Mouse (Mus musculus): Measurements from ENCODE around the gene Ezh1. TPM values are rescaled to one million over a fixed set of nuclear protein-coding genes. Genes with fewer than 3 reads are reported as not detected.

Gene Ezh1
- polyA plus RNA-seq, 1 experiment from 2014 or later: 18.5 TPM

GRCm38 (mm10) chr11:101262272-101262967 is 36.2 kb upstream of the Ezh1 start:
- Histone ChIP-seq H3K27me3 (ENCODE audit: control insufficient read depth, insufficient read depth, low read length) (peaks cover 17% of the 10 kb centered on the region), H3K4me1 (ENCODE audit: control insufficient read depth, insufficient read depth, low read length) (peaks cover 46% of the 10 kb centered on the region), H3K4me3 (replicated peaks; ENCODE audit: low read length) (peak overlapping the region; percentile 62), H3K9me3 (replicated peaks; ENCODE audit: control insufficient read depth, low read length) (no peaks in the 10 kb centered on the region), H3K36me3 (ENCODE audit: control insufficient read depth, insufficient read depth, low read length) (peaks cover 3% of the 10 kb centered on the region; the same call in 1 of the 2 replicates), H3K27ac (ENCODE audit: low read length) (no peak overlapping the region), H3K9ac (ENCODE audit: low read length) (peak overlapping the region; percentile 66), H3K4me2 (ENCODE audit: low read depth, low read length) (peak overlapping the region; percentile 88)
- ATAC-seq (ENCODE audit: insufficient read depth, low FRiP score): no peak
- 9% methylated on average over 24 of the region's 24 CpGs for WGBS

GRCm38 (mm10) chr11:101260826-101261380 is 34.6 kb upstream of the Ezh1 start:
- Histone ChIP-seq H3K9ac (ENCODE audit: low read length) (peak overlapping the region; percentile 83), H3K4me3 (replicated peaks; ENCODE audit: low read length) (peak overlapping the region; percentile 62), H3K4me2 (ENCODE audit: low read depth, low read length) (peak overlapping the region; percentile 88), H3K9me3 (replicated peaks; ENCODE audit: control insufficient read depth, low read length) (no peaks in the 10 kb centered on the region), H3K27ac (ENCODE audit: low read length) (peak overlapping the region; percentile 93), H3K27me3 (ENCODE audit: control insufficient read depth, insufficient read depth, low read length) (peaks cover 13% of the 10 kb centered on the region), H3K4me1 (ENCODE audit: control insufficient read depth, insufficient read depth, low read length) (peaks cover 44% of the 10 kb centered on the region), H3K36me3 (ENCODE audit: control insufficient read depth, insufficient read depth, low read length) (peaks cover 8% of the 10 kb centered on the region; the same call in 1 of the 2 replicates)
- WGBS: 1% methylated on average over 30 of the region's 30 CpGs
- no peak; the same call in 1 of the 2 replicates for ATAC-seq (ENCODE audit: insufficient read depth, low FRiP score)

GRCm38 (mm10) chr11:101259948-101260825 is 33.9 kb upstream of the Ezh1 start, which contains the start of gene Wnk4:
TSS of gene Wnk4 (plus strand) at chr11:101260567.
- peaks cover 9% of the 10 kb centered on the region; the same call in 1 of the 2 replicates for H3K36me3 ChIP-seq (ENCODE audit: control insufficient read depth, insufficient read depth, low read length)
- H3K9ac ChIP-seq (ENCODE audit: low read length): peak within 1 kb of the TSS; percentile 83
- peaks cover 13% of the 10 kb centered on the region for H3K27me3 ChIP-seq (ENCODE audit: control insufficient read depth, insufficient read depth, low read length)
- peak within 1 kb of the TSS; percentile 62 for H3K4me3 ChIP-seq (replicated peaks; ENCODE audit: low read length)
- H3K4me2 ChIP-seq (ENCODE audit: low read depth, low read length): peak within 1 kb of the TSS; percentile 88
- H3K9me3 ChIP-seq (replicated peaks; ENCODE audit: control insufficient read depth, low read length): no peaks in the 10 kb centered on the region
- H3K4me1 ChIP-seq (ENCODE audit: control insufficient read depth, insufficient read depth, low read length): peaks cover 42% of the 10 kb centered on the region
- peak; percentile 86 for ATAC-seq (ENCODE audit: insufficient read depth, low FRiP score)
- WGBS: under 1% methylated on average over 42 of the region's 43 CpGs
- H3K27ac ChIP-seq (ENCODE audit: low read length): peak within 1 kb of the TSS; percentile 93

GRCm38 (mm10) chr11:101259261-101259712 is 33.0 kb upstream of the Ezh1 start:
- peaks cover 8% of the 10 kb centered on the region for H3K27me3 ChIP-seq (ENCODE audit: control insufficient read depth, insufficient read depth, low read length)
- H3K27ac ChIP-seq (ENCODE audit: low read length): peak overlapping the region; percentile 93
- peak overlapping the region; percentile 62 for H3K4me3 ChIP-seq (replicated peaks; ENCODE audit: low read length)
- ATAC-seq (ENCODE audit: insufficient read depth, low FRiP score): peak; percentile 31
- WGBS: 7% methylated on average over 6 of the region's 6 CpGs
- H3K9me3 ChIP-seq (replicated peaks; ENCODE audit: control insufficient read depth, low read length): no peaks in the 10 kb centered on the region
- peaks cover 41% of the 10 kb centered on the region for H3K4me1 ChIP-seq (ENCODE audit: control insufficient read depth, insufficient read depth, low read length)
- H3K9ac ChIP-seq (ENCODE audit: low read length): peak overlapping the region; percentile 83
- H3K36me3 ChIP-seq (ENCODE audit: control insufficient read depth, insufficient read depth, low read length): peaks cover 9% of the 10 kb centered on the region; the same call in 1 of the 2 replicates
- H3K4me2 ChIP-seq (ENCODE audit: low read depth, low read length): peak overlapping the region; percentile 88

GRCm38 (mm10) chr11:101255826-101256775 is 29.8 kb upstream of the Ezh1 start:
- Histone ChIP-seq H3K4me1 (ENCODE audit: control insufficient read depth, insufficient read depth, low read length) (peaks cover 36% of the 10 kb centered on the region), H3K4me2 (ENCODE audit: low read depth, low read length) (no peak overlapping the region), H3K27me3 (ENCODE audit: control insufficient read depth, insufficient read depth, low read length) (no peaks in the 10 kb centered on the region), H3K36me3 (ENCODE audit: control insufficient read depth, insufficient read depth, low read length) (peaks cover 9% of the 10 kb centered on the region; the same call in 1 of the 2 replicates), H3K9me3 (replicated peaks; ENCODE audit: control insufficient read depth, low read length) (no peaks in the 10 kb centered on the region), H3K4me3 (replicated peaks; ENCODE audit: low read length) (no peak overlapping the region), H3K9ac (ENCODE audit: low read length) (no peak overlapping the region), H3K27ac (ENCODE audit: low read length) (no peak overlapping the region; the same call in 1 of the 2 replicates)
- no peak for ATAC-seq (ENCODE audit: insufficient read depth, low FRiP score)
- 82% methylated on average over 13 of the region's 13 CpGs for WGBS

GRCm38 (mm10) chr11:101253613-101254389 is 27.5 kb upstream of the Ezh1 start, which contains the start of gene Vps25:
TSS of gene Vps25 (plus strand) at chr11:101253707.
- peaks cover 7% of the 10 kb centered on the region; the same call in 1 of the 2 replicates for H3K36me3 ChIP-seq (ENCODE audit: control insufficient read depth, insufficient read depth, low read length)
- WGBS: under 1% methylated on average over 40 of the region's 40 CpGs
- H3K9ac ChIP-seq (ENCODE audit: low read length): peak within 1 kb of the TSS; percentile 94
- H3K27me3 ChIP-seq (ENCODE audit: control insufficient read depth, insufficient read depth, low read length): no peaks in the 10 kb centered on the region
- no peaks in the 10 kb centered on the region for H3K9me3 ChIP-seq (replicated peaks; ENCODE audit: control insufficient read depth, low read length)
- H3K27ac ChIP-seq (ENCODE audit: low read length): peak within 1 kb of the TSS; percentile 95
- peak within 1 kb of the TSS; percentile 96 for H3K4me2 ChIP-seq (ENCODE audit: low read depth, low read length)
- H3K4me3 ChIP-seq (replicated peaks; ENCODE audit: low read length): peak within 1 kb of the TSS; percentile 79
- peak; percentile 85; the same call in 1 of the 2 replicates for ATAC-seq (ENCODE audit: insufficient read depth, low FRiP score)
- H3K4me1 ChIP-seq (ENCODE audit: control insufficient read depth, insufficient read depth, low read length): peaks cover 20% of the 10 kb centered on the region

GRCm38 (mm10) chr11:101252941-101253340 is 26.7 kb upstream of the Ezh1 start:
- H3K27me3 ChIP-seq (ENCODE audit: control insufficient read depth, insufficient read depth, low read length): no peaks in the 10 kb centered on the region
- 0 out of 2 replicates have a peak, but pooled peaks have one; percentile 20 for ATAC-seq (ENCODE audit: insufficient read depth, low FRiP score)
- H3K36me3 ChIP-seq (ENCODE audit: control insufficient read depth, insufficient read depth, low read length): 0 out of 2 replicates have a peak, but pooled peaks cover 6% of the 10 kb centered on the region
- H3K4me2 ChIP-seq (ENCODE audit: low read depth, low read length): peak overlapping the region; percentile 96
- peak overlapping the region; percentile 95 for H3K27ac ChIP-seq (ENCODE audit: low read length)
- WGBS: 3% methylated on average over 7 of the region's 7 CpGs
- no peaks in the 10 kb centered on the region for H3K9me3 ChIP-seq (replicated peaks; ENCODE audit: control insufficient read depth, low read length)
- peak overlapping the region; percentile 79 for H3K4me3 ChIP-seq (replicated peaks; ENCODE audit: low read length)
- peak overlapping the region; percentile 94 for H3K9ac ChIP-seq (ENCODE audit: low read length)
- peaks cover 20% of the 10 kb centered on the region for H3K4me1 ChIP-seq (ENCODE audit: control insufficient read depth, insufficient read depth, low read length)

All from stomach, embryonic 16.5 days (tissue).